Mouse (Mus musculus) C2C12 (cell line): Measurements from ENCODE around the gene Ppp1r12b. TPM values are rescaled to one million over a fixed set of nuclear protein-coding genes. Genes with fewer than 3 reads are reported as not detected.

Experiments
- H3K27me3 ChIP-seq: one replicate; pipeline ENCODE4 v1.6.1; 2011; ENCODE audit not compliant: control insufficient read depth, insufficient read depth, insufficient read length
- H3K36me3 ChIP-seq: one replicate; pipeline ENCODE4 v1.6.1; 2011; ENCODE audit not compliant: control insufficient read depth, insufficient read depth
- H3K4me3 ChIP-seq: one replicate; pipeline ENCODE4 v1.5.1; 2011; ENCODE audit warnings: mild to moderate bottlenecking, control low read depth; ENCODE audit not compliant: poor library complexity, insufficient read depth, severe bottlenecking
- H3K79me2 ChIP-seq: one replicate; pipeline ENCODE4 v1.6.1; 2011; ENCODE audit not compliant: control insufficient read depth, insufficient read depth
- H3K79me3 ChIP-seq: one replicate; pipeline ENCODE4 v1.6.1; 2011; ENCODE audit warnings: low read depth, control low read depth
- H3ac ChIP-seq: one replicate; pipeline ENCODE3; 2011; ENCODE audit warnings: low read depth; ENCODE audit not compliant: control insufficient read depth, insufficient read length
- CEBPB ChIP-seq: IDR thresholded peaks from one replicate; pipeline ENCODE4 v1.6.1; 2011; ENCODE audit warnings: low read depth, mild to moderate bottlenecking, control low read depth, moderate library complexity
- CTCF ChIP-seq: IDR thresholded peaks from one replicate; pipeline ENCODE4 v1.5.1; 2011; ENCODE audit not compliant: control insufficient read depth, insufficient read depth, insufficient read length
- FOSL1 ChIP-seq: IDR thresholded peaks from one replicate; pipeline ENCODE4 v1.8.0; 2011; ENCODE audit warnings: mild to moderate bottlenecking, low read length; ENCODE audit not compliant: poor library complexity, insufficient read depth, severe bottlenecking
- MAX ChIP-seq: IDR thresholded peaks from one replicate; pipeline ENCODE4 v1.6.1; 2011; ENCODE audit warnings: mild to moderate bottlenecking, control low read depth
- MYOD1 ChIP-seq: IDR thresholded peaks from one replicate; pipeline ENCODE4 v1.6.1; 2011; ENCODE audit warnings: low read depth; ENCODE audit not compliant: control insufficient read depth, insufficient read length
- MYOG ChIP-seq: IDR thresholded peaks from one replicate; pipeline ENCODE4 v1.6.1; 2011; ENCODE audit not compliant: control insufficient read depth, insufficient read length; ENCODE audit errors: extremely low read depth
- USF1 ChIP-seq: IDR thresholded peaks from one replicate; pipeline ENCODE4 v1.6.1; 2011; ENCODE audit warnings: low read depth, mild to moderate bottlenecking, control low read depth, moderate library complexity
- polyA plus RNA-seq: library from polyadenylated mRNA; unstranded; fragments of >200 nt; fragmentation: generic; extraction: Trizol; gene quantifications from one replicate; pipeline ENCODE4 v1.2.1, GENCODE M21; 2012; ENCODE audit warnings: missing spikeins

The Ppp1r12b gene
- polyA plus RNA-seq, 1 experiment = 1.5 TPM

DNA sequence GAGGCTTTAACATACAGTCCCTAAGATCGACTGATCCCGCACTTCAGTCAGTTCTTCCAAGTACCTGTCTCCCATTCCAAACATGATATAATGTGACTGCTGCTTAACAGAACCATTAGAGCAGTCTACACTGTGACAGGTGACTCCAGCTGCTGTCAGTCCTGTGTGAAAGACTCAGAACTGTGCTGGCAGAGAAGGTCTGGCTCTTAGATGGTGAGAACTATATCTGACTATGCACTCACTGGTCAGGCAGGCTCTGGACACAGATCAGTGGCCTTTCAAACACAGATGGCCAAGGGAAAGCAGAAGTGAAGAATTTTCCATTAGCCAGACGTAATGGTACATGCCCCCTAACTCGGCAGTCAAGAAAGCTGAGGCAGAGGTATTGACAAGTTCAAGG lies 43.9 kb downstream of the Ppp1r12b start:
- Histone ChIP-seq H3K79me3 (peaks cover 9% of the 10 kb centered on the region), H3K79me2 (peaks cover 47% of the 10 kb centered on the region), H3K36me3 (no peaks in the 10 kb centered on the region), H3ac (no peak overlapping the region), H3K27me3 (no peaks in the 10 kb centered on the region), H3K4me3 (no peak overlapping the region)
- TF ChIP-seq USF1 (no peak), MAX (no peak), MYOG (no peak), MYOD1 (no peak), FOSL1 (no peak), CEBPB (no peak), CTCF (no peak)

DNA sequence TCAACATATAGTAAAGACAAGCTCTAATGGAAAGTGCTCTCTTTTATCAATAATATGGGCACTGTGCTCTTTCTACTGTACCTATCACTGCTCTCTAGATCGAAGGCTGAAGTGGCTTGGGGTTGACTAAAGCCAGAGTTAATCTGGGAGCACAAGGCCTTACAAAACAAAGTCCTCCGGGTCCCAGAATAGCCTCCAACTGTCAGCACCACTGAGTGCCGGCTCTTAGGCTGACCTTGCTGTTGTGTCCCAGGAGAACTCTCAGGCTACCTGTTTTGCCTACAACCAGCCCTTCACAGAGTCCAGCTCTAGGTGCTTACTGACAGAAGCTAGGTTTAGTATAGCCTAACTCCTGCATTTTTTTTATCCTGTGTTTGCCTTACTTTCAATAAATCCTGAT lies 45.7 kb downstream of the Ppp1r12b start:
- peak overlapping the region; percentile 12 for H3ac ChIP-seq
- peaks cover 47% of the 10 kb centered on the region for H3K79me2 ChIP-seq
- H3K79me3 ChIP-seq = peaks cover 9% of the 10 kb centered on the region
- no peak overlapping the region for H3K4me3 ChIP-seq
- no peaks in the 10 kb centered on the region for H3K36me3 ChIP-seq
- no peaks in the 10 kb centered on the region for H3K27me3 ChIP-seq
- TF ChIP-seq MAX (no peak), FOSL1 (no peak), MYOG (no peak), CTCF (no peak), MYOD1 (no peak), CEBPB (no peak), USF1 (no peak)

DNA sequence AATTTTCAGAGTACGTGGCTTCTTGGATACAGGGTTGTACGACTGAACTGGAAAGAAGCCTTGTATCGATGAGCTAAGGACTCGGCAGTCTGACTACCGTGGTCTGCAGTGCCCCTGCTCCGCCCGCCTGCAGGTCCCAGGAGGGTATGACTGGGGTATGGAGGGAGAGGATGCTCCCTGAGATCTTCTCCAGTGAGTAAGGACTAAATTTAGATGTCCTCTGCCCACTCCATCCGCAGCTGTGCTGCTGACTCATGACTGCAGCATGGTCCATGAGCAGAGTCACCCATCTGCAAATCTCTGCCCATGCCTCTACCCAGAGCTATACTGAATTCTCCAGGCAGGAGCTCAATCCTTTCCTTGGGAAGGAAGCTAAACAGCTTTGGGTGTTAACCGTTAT lies 46.3 kb downstream of the Ppp1r12b start:
- peak; percentile 91 for TF ChIP-seq FOSL1
- TF ChIP-seq MYOG = no peak
- TF ChIP-seq USF1 = peak; percentile 7
- no peak for TF ChIP-seq CTCF
- peak; percentile 88 for TF ChIP-seq MAX
- no peak for TF ChIP-seq CEBPB
- peak; percentile 95 for TF ChIP-seq MYOD1
- H3K4me3 ChIP-seq = no peak overlapping the region
- H3K79me3 ChIP-seq = peaks cover 9% of the 10 kb centered on the region
- H3K36me3 ChIP-seq = no peaks in the 10 kb centered on the region
- H3ac ChIP-seq = no peak overlapping the region
- H3K79me2 ChIP-seq = peaks cover 47% of the 10 kb centered on the region
- no peaks in the 10 kb centered on the region for H3K27me3 ChIP-seq

DNA sequence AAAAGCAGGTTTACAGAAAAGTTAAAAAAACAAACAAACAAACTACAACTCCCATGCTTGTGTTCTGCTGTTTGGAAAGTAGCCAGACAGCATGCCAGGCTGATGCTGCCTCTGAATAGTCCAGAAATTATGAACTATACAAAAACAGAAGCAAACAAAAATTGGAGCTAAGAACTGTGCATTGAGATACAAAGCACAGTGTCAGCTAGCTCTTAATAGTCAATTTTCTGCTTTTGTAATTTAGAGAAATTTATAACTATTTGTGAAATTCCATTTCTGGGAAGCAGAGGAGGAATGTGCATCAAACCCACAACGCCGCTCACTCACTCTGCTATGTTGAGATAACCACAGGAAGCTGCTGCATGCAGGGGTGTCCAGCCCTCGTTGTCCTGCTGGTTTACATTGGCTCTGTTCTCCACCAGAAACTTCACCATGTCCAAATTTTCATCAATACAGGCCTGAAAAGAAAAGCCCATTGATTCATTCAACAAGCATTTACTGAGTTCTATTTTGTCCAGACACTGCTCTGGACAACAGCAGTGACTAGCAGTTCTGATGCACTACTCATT lies 53.6 kb downstream of the Ppp1r12b start:
- no peaks in the 10 kb centered on the region for H3K27me3 ChIP-seq
- H3ac ChIP-seq = no peak overlapping the region
- no peak for TF ChIP-seq MAX
- TF ChIP-seq USF1 = no peak
- TF ChIP-seq FOSL1 = no peak
- TF ChIP-seq CTCF = no peak
- no peak for TF ChIP-seq MYOD1
- no peak for TF ChIP-seq CEBPB
- no peak for TF ChIP-seq MYOG
- peaks cover 5% of the 10 kb centered on the region for H3K79me2 ChIP-seq
- no peak overlapping the region for H3K4me3 ChIP-seq
- peaks cover 3% of the 10 kb centered on the region for H3K79me3 ChIP-seq
- H3K36me3 ChIP-seq = no peaks in the 10 kb centered on the region

DNA sequence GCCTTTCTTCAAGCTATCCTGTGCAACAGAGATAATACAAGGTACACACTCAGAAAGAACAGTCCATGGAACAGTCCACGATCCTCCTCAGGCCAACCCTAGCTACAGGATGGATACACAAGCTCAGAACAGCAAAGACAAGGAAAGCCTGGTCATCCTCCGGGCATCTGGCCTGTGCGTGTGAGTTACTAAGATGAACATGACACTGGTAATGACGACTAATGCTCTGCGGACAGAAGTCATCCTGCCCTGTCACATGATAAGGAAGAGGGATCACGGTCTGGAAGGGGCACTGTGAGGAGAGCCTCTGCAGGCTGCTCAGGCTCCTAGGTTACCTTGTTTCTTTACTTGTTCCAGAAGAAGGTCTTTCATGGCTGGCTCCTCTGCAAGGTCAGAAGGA lies 59.7 kb downstream of the Ppp1r12b start:
- no peak overlapping the region for H3ac ChIP-seq
- no peaks in the 10 kb centered on the region for H3K27me3 ChIP-seq
- H3K4me3 ChIP-seq = no peak overlapping the region
- H3K36me3 ChIP-seq = no peaks in the 10 kb centered on the region
- H3K79me3 ChIP-seq = no peaks in the 10 kb centered on the region
- peaks cover 4% of the 10 kb centered on the region for H3K79me2 ChIP-seq
- no peak for TF ChIP-seq MYOD1
- no peak for TF ChIP-seq CTCF
- no peak for TF ChIP-seq CEBPB
- no peak for TF ChIP-seq MYOG
- TF ChIP-seq FOSL1 = no peak
- no peak for TF ChIP-seq USF1
- TF ChIP-seq MAX = no peak

DNA sequence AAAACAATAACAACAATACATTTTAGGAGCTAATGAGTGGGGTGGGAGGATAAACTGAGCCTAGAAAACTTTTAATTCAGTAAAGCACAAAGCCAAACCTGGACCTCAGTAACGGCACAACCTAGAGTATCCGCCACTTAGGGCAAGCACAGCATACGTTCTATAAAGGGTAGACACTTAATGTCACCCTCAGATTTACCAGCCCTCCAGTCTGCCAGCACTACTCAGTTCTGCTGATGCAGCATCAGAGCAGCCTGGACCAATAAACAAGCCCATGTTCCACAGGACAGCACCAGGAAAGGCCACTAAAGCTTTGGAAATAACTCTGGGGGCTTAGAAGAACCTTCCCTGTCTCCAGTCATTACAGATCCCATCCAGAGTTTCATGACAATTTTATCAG lies 60.9 kb downstream of the Ppp1r12b start:
- no peaks in the 10 kb centered on the region for H3K36me3 ChIP-seq
- H3K4me3 ChIP-seq = no peak overlapping the region
- H3K27me3 ChIP-seq = no peaks in the 10 kb centered on the region
- no peaks in the 10 kb centered on the region for H3K79me3 ChIP-seq
- H3K79me2 ChIP-seq = no peaks in the 10 kb centered on the region
- no peak overlapping the region for H3ac ChIP-seq
- TF ChIP-seq CTCF = no peak
- TF ChIP-seq MYOG = no peak
